Comparison of ENCODE assay signal across 8 mouse cellular contexts in genomic region chr16:78301831-78302677, GRCm38 (mm10). TPM values are rescaled to one million over a fixed set of nuclear protein-coding genes. Genes with fewer than 3 reads are reported as not detected.
DNase-seq lines count a peak whose midpoint lies in the region; ATAC-seq lines count a peak whose summit lies in the region.

No protein-coding gene starts in this region.

- H3K36me3 ChIP-seq in erythroblast, embryonic 14.5 days (ENCODE audit: control insufficient read depth) = no peaks in the 10 kb centered on the region
- H3K36me3 ChIP-seq in heart, embryonic 15.5 days = no peaks in the 10 kb centered on the region

- under 1% methylated on average over 65 of the region's 65 CpGs for whole genome bisulfite sequencing in heart, embryonic 15.5 days

- peaks cover 47% of the 10 kb centered on the region for H3K27me3 ChIP-seq in erythroblast, embryonic 14.5 days (ENCODE audit: control insufficient read depth)
- no peaks in the 10 kb centered on the region for H3K27me3 ChIP-seq in heart, embryonic 15.5 days

- peak overlapping the region; percentile 90 for H3K4me2 ChIP-seq in heart, embryonic 15.5 days

- H3K9me3 ChIP-seq in erythroblast, embryonic 14.5 days (ENCODE audit: control insufficient read depth, low read length) = no peaks in the 10 kb centered on the region
- H3K9me3 ChIP-seq in heart, embryonic 15.5 days (replicated peaks) = no peaks in the 10 kb centered on the region

- H3K4me1 ChIP-seq in erythroblast, embryonic 14.5 days (ENCODE audit: control insufficient read depth) = peaks cover 2% of the 10 kb centered on the region; the same call in 1 of the 2 replicates
- peaks cover 24% of the 10 kb centered on the region for H3K4me1 ChIP-seq in heart, embryonic 15.5 days (replicated peaks)

- peak overlapping the region; percentile 62 for H3K4me3 ChIP-seq in erythroblast, embryonic 14.5 days (replicated peaks)
- peak overlapping the region; percentile 88 for H3K4me3 ChIP-seq in heart, embryonic 15.5 days

- peak overlapping the region; percentile 82 for H3K9ac ChIP-seq in heart, embryonic 15.5 days

- DNase-seq in CD4-positive, CD25-positive, alpha-beta regulatory T cell, adult 2 months (ENCODE audit: low read depth, low spot score) = peak; percentile 27
- DNase-seq in cerebellum, postnatal 25 days = peak; percentile 61
- DNase-seq in kidney, postnatal 10 days = peak; percentile 51
- DNase-seq in thymus, postnatal 14 days = peak; percentile 57

- peak overlapping the region; percentile 85 for H3K27ac ChIP-seq in heart, embryonic 15.5 days

- no peak for ATAC-seq in erythroblast, adult 5-6 weeks (replicated peaks; ENCODE audit: low FRiP score, poor library complexity, severe bottlenecking)
- ATAC-seq in heart, embryonic 15.5 days (replicated peaks; ENCODE audit: insufficient number of reproducible peaks, insufficient read depth, low FRiP score, low read depth) = peak; percentile 37
- peak; percentile 20 for ATAC-seq in megakaryocyte progenitor cell, adult 5-6 weeks (replicated peaks; ENCODE audit: poor library complexity)

RNA-seq across cellular contexts. Expression of gene Cxadr, which starts 0.8 kb away (rescaled TPM):
- polyA plus RNA-seq in erythroblast, embryonic 14.5 days (2012) = not detected in 2 replicates
- 0.96 and 2.1 TPM in 2 replicates for total RNA-seq in erythroblast, adult 5-6 weeks (2015; ENCODE audit: low replicate concordance)
- 2.4 and 12.4 TPM in 2 replicates for total RNA-seq in erythroblast, adult 5-6 weeks (2017; ENCODE audit: low replicate concordance)
- 26.9 and 29.9 TPM in 2 replicates for polyA plus RNA-seq in heart, embryonic 15.5 days (2015; fragmentation: Nextera tagmentation; extraction: Ambion mirVana)
- total RNA-seq in megakaryocyte progenitor cell, adult 5-6 weeks (2015) = 1.6 and 1.9 TPM in 2 replicates
- total RNA-seq in megakaryocyte progenitor cell, adult 5-6 weeks (2017) = 2.7 and 7.5 TPM in 2 replicates
